28 mouse cellular contexts compared by ENCODE assay signal in the genomic region with DNA sequence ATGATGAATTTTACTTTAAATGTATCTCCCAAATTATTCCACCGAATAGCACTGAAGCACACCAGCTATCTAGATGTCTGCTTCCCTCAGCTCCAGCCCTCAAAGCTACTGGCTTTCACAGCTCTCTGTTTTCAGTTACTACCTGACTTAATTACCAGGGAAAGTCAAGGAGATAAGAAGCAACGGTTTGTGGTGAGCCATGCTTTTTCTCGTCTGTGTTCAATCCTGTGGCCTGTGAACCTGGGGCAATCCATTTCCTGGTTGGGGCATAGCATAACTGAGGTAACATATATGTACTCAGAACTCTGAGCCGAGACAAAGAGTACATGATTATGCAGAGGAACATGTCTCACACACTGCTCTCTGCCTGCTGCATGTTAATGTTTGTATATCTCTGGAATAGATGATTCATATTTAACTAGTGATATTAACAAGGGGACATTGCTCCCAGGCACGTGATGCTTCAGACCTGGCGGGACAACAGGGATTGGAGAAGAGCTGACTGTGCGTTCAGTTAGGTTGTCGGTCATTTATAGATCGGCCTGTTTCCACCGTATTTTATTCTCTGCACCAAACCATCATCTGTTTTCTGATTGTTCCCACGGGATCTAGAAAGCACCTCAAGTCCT.
DNase-seq lines count a peak whose midpoint lies in the region; ATAC-seq and TF ChIP-seq lines count a peak whose summit lies in the region.
"Had no signal": no experiment of that assay in that cellular context is flagged by ENCODE, and none has a peak within 500 bp of the region (broad histone marks: within the 10 kb centered on the region; RNA-seq: fewer than 3 reads in every experiment).

No protein-coding gene starts in this region.

- H3K27me3 ChIP-seq in liver, postnatal 0 days (ENCODE audit: insufficient read depth, low read length): no peaks in the 10 kb centered on the region
- no peaks in the 10 kb centered on the region for H3K27me3 ChIP-seq in embryonic facial prominence, embryonic 10.5 days (replicated peaks; ENCODE audit: low read depth, poor library complexity, severe bottlenecking)
- H3K27me3 ChIP-seq: CH12.LX; kidney, embryonic 15.5 days; limb, embryonic 13.5 days; megakaryocyte, embryonic 14.5 days; midbrain, embryonic 13.5 days; neural tube, embryonic 13.5 days; Patski; stomach, embryonic 15.5 days had no signal

- H3K4me2 ChIP-seq in liver, postnatal 0 days (ENCODE audit: low read depth, low read length): no peak overlapping the region
- H3K4me2 ChIP-seq: heart, embryonic 11.5 days; hindbrain, embryonic 14.5 days; kidney, embryonic 15.5 days; limb, embryonic 13.5 days; midbrain, embryonic 13.5 days; neural tube, embryonic 13.5 days; stomach, embryonic 15.5 days had no signal

- H3K36me3 ChIP-seq in liver, postnatal 0 days (replicated peaks; ENCODE audit: insufficient read depth, low read length): no peaks in the 10 kb centered on the region
- no peaks in the 10 kb centered on the region for H3K36me3 ChIP-seq in embryonic facial prominence, embryonic 10.5 days (replicated peaks)
- H3K36me3 ChIP-seq: kidney, embryonic 15.5 days; limb, embryonic 13.5 days; midbrain, embryonic 13.5 days; neural tube, embryonic 13.5 days; stomach, embryonic 15.5 days had no signal

- no peaks in the 10 kb centered on the region; the same call in 1 of the 2 replicates for H3K4me1 ChIP-seq in liver, postnatal 0 days (ENCODE audit: insufficient read depth)
- H3K4me1 ChIP-seq in embryonic facial prominence, embryonic 10.5 days: peaks cover 2% of the 10 kb centered on the region; the same call in 1 of the 2 replicates
- H3K4me1 ChIP-seq: kidney, embryonic 15.5 days; limb, embryonic 13.5 days; midbrain, embryonic 13.5 days; neural tube, embryonic 13.5 days; stomach, embryonic 15.5 days had no signal

- H3K9me3 ChIP-seq in liver, postnatal 0 days (ENCODE audit: low read length): no peaks in the 10 kb centered on the region
- H3K9me3 ChIP-seq in embryonic facial prominence, embryonic 10.5 days: no peaks in the 10 kb centered on the region
- H3K9me3 ChIP-seq: kidney, embryonic 15.5 days; limb, embryonic 13.5 days; midbrain, embryonic 13.5 days; neural tube, embryonic 13.5 days; stomach, embryonic 15.5 days had no signal

- intact Hi-C loops in left cerebral cortex, postnatal 4 days (cut with DNase I): no loop called here

- no peak overlapping the region for H3K4me3 ChIP-seq in liver, postnatal 0 days (ENCODE audit: low read depth, low read length)
- H3K4me3 ChIP-seq in embryonic facial prominence, embryonic 10.5 days: no peak overlapping the region
- H3K4me3 ChIP-seq: kidney, embryonic 15.5 days; left cerebral cortex, adult 2 months; limb, embryonic 13.5 days; megakaryocyte, embryonic 14.5 days; midbrain, embryonic 13.5 days; neural tube, embryonic 13.5 days; stomach, embryonic 15.5 days had no signal

- TF ChIP-seq CTCF in liver, postnatal 0 days (IDR thresholded peaks at IDR 0.05; ENCODE audit: low read depth): no peak

- 66% methylated on average over 11 of the region's 11 CpGs for WGBS in liver, postnatal 0 days (ENCODE audit: insufficient replicate concordance)
- 85% methylated on average over 11 of the region's 11 CpGs for WGBS in embryonic facial prominence, embryonic 10.5 days

- no peak overlapping the region for H3K9ac ChIP-seq in liver, postnatal 0 days (replicated peaks)
- H3K9ac ChIP-seq: hindbrain, embryonic 14.5 days; kidney, embryonic 15.5 days; limb, embryonic 13.5 days; midbrain, embryonic 13.5 days; neural tube, embryonic 13.5 days; stomach, embryonic 15.5 days had no signal

- DNase-seq in thymus, postnatal 14 days: peak; percentile 34
- no peak for DNase-seq in thymus, postnatal 25 days
- DNase-seq in liver: peak; percentile 7
- no peak for DNase-seq in liver, postnatal 0 days
- no peak for DNase-seq in cerebellum, postnatal 36 days
- no peak for DNase-seq in left cerebral cortex, postnatal 4 days
- no peak for DNase-seq in embryonic facial prominence, embryonic 10.5 days (ENCODE audit: low spot score)
- DNase-seq: adrenal gland, postnatal 10 days; cerebellum, adult 9-10 months; gastrocnemius, postnatal 25 days; heart, adult 11 months; heart, postnatal 10 days; kidney, adult 18-20 months; kidney, postnatal 25 days; lung, postnatal 36 days; right cerebral cortex, postnatal 14 days had no signal

- TF ChIP-seq EP300 in liver, postnatal 0 days (IDR thresholded peaks at IDR 0.05; ENCODE audit: low read depth): peak; percentile 64

- no peak overlapping the region for H3K27ac ChIP-seq in liver, postnatal 0 days (ENCODE audit: low read depth)
- no peak overlapping the region for H3K27ac ChIP-seq in embryonic facial prominence, embryonic 10.5 days (replicated peaks)
- H3K27ac ChIP-seq: hindbrain, embryonic 14.5 days; kidney, embryonic 15.5 days; left cerebral cortex, adult 2 months; limb, embryonic 13.5 days; midbrain, embryonic 13.5 days; neural tube, embryonic 13.5 days; stomach, embryonic 15.5 days had no signal

- ATAC-seq in liver, postnatal 0 days: no peak
- ATAC-seq: forebrain, embryonic 14.5 days; midbrain, embryonic 13.5 days; Patski had no signal

Comparison
In these comparisons a context has a peak if more than half of its experiments do, and no peak if none do; other contexts are left out.
1. DNase-seq: peak in thymus, postnatal 14 days (single experiment) and liver (single experiment); none in thymus, postnatal 25 days (single experiment), liver, postnatal 0 days (single experiment), cerebellum, postnatal 36 days (0 of 2), left cerebral cortex, postnatal 4 days (single experiment) and embryonic facial prominence, embryonic 10.5 days (single experiment).